Mouse (Mus musculus) naive thymus-derived CD4-positive, alpha-beta T cell, adult 5 months (primary cell): ENCODE data around the gene Hist1h3c. TPM values are rescaled to one million over a fixed set of nuclear protein-coding genes. Genes with fewer than 3 reads are reported as not detected.

ENCODE experiments used
- polyA plus RNA-seq: library from polyadenylated mRNA; unstranded; fragments of 100-300 nt; shearing (Covaris generic); gene quantifications from one replicate; pipeline ENCODE4 v1.2.1, GENCODE M21; 2017

The Hist1h3c gene
- polyA plus RNA-seq, 1 experiment from 2014 or later: not detected

Other genes starting within 250 kb of the Hist1h3c start
- gene Hist1h4h, start 214.6 kb downstream of the Hist1h3c start, polyA plus RNA-seq: 6.2 TPM
- gene Hist1h2af, start 211.7 kb downstream of the Hist1h3c start, polyA plus RNA-seq: not detected
- gene Hist1h3g, start 210.2 kb downstream of the Hist1h3c start, polyA plus RNA-seq: not detected
- gene Hist1h2bh, start 202.2 kb downstream of the Hist1h3c start, polyA plus RNA-seq: 0.42 TPM
- gene Hist1h3f, start 201.6 kb downstream of the Hist1h3c start, polyA plus RNA-seq: 1.5 TPM
- not detected for gene Hist1h4f, start 194.0 kb downstream of the Hist1h3c start, polyA plus RNA-seq
- 0.37 TPM for gene Hist1h1d, start 192.3 kb downstream of the Hist1h3c start, polyA plus RNA-seq
- gene Hist1h3e, start 183.2 kb downstream of the Hist1h3c start, polyA plus RNA-seq: 5.2 TPM
- gene Hist1h2ae, start 174.4 kb downstream of the Hist1h3c start, polyA plus RNA-seq: 1.9 TPM
- gene Hist1h2bg, start 174.2 kb downstream of the Hist1h3c start, polyA plus RNA-seq: 1.2 TPM
- not detected for gene Hist1h2bf, start 171.4 kb downstream of the Hist1h3c start, polyA plus RNA-seq
- not detected for gene Hist1h2ad, start 171.2 kb downstream of the Hist1h3c start, polyA plus RNA-seq
- gene Hist1h3d, start 169.8 kb downstream of the Hist1h3c start, polyA plus RNA-seq: 0.40 TPM
- gene Hist1h4d, start 164.0 kb downstream of the Hist1h3c start, polyA plus RNA-seq: 19.6 TPM
- gene Hist1h2be, start 124.5 kb downstream of the Hist1h3c start, polyA plus RNA-seq: 1.4 TPM
- gene Hist1h1e, start 123.0 kb downstream of the Hist1h3c start, polyA plus RNA-seq: 7.9 TPM
- 2.4 TPM for gene Hist1h2ac, start 61.7 kb downstream of the Hist1h3c start, polyA plus RNA-seq
- gene Hist1h2bc, start 61.4 kb downstream of the Hist1h3c start, polyA plus RNA-seq: 9.8 TPM
- gene Hist1h1t, start 49.8 kb downstream of the Hist1h3c start, polyA plus RNA-seq: not detected
- gene Hist1h4c, start 47.1 kb downstream of the Hist1h3c start, polyA plus RNA-seq: 9.2 TPM
- not detected for gene Hfe, start 34.7 kb downstream of the Hist1h3c start, polyA plus RNA-seq
- gene Hist1h1c, start 6.8 kb downstream of the Hist1h3c start, polyA plus RNA-seq: 41.7 TPM
- not detected for gene Hist1h2bb, start 1.1 kb upstream of the Hist1h3c start, polyA plus RNA-seq
- gene Hist1h2ab, start 5.5 kb upstream of the Hist1h3c start, polyA plus RNA-seq: 1.9 TPM
- gene Hist1h3b, start 6.7 kb upstream of the Hist1h3c start, polyA plus RNA-seq: not detected
- gene Hist1h4b, start 11.4 kb upstream of the Hist1h3c start, polyA plus RNA-seq: 7.2 TPM
- 1.1 TPM for gene Hist1h4a, start 15.6 kb upstream of the Hist1h3c start, polyA plus RNA-seq
- gene Hist1h3a, start 16.8 kb upstream of the Hist1h3c start, polyA plus RNA-seq: 5.4 TPM
- not detected for gene Hist1h1a, start 18.1 kb upstream of the Hist1h3c start, polyA plus RNA-seq
- gene Trim38, start 24.3 kb upstream of the Hist1h3c start, polyA plus RNA-seq: not detected
- gene Slc17a2, start 61.4 kb upstream of the Hist1h3c start, polyA plus RNA-seq: not detected
- gene Slc17a3, start 93.8 kb upstream of the Hist1h3c start, polyA plus RNA-seq: not detected
- gene Slc17a1, start 122.1 kb upstream of the Hist1h3c start, polyA plus RNA-seq: not detected
- not detected for gene Slc17a4, start 169.4 kb upstream of the Hist1h3c start, polyA plus RNA-seq
- not detected for gene Hist1h2ba, start 188.6 kb upstream of the Hist1h3c start, polyA plus RNA-seq
- not detected for gene Hist1h2aa, start 188.9 kb upstream of the Hist1h3c start, polyA plus RNA-seq
- not detected for gene Scgn, start 245.6 kb upstream of the Hist1h3c start, polyA plus RNA-seq